Mouse (Mus musculus) 416B (cell line): Measurements from ENCODE around the gene Coq8a.

Experiments
- DNase-seq: peaks from one replicate; pipeline ENCODE4 v3.0.0; 2011; ENCODE audit warnings: low read depth

Gene Coq8a

GRCm38 (mm10) chr1:180198959-180199714 lies at the start of gene Coq8a:
TSS of gene Coq8a (minus strand) at chr1:180199602.
- DNase-seq, result peak; percentile 40

- DNase-seq, result peak; percentile 70
These were observed 49.3 kb upstream of the Coq8a start for GRCm38 (mm10) chr1:180248593-180249146.

- no peak for DNase-seq
These were observed 48.5 kb upstream of the Coq8a start for GRCm38 (mm10) chr1:180247901-180248300.

- DNase-seq, result no peak
These were observed 46.5 kb upstream of the Coq8a start for GRCm38 (mm10) chr1:180245741-180246507.

- no peak for DNase-seq
These were observed 32.3 kb upstream of the Coq8a start for GRCm38 (mm10) chr1:180231729-180232128.

- DNase-seq, result peak; percentile 68
These were observed 31.2 kb upstream of the Coq8a start for GRCm38 (mm10) chr1:180230580-180230979.

- no peak for DNase-seq
These were observed 30.5 kb upstream of the Coq8a start for GRCm38 (mm10) chr1:180229906-180230305.

- no peak for DNase-seq
These were observed 29.5 kb upstream of the Coq8a start for GRCm38 (mm10) chr1:180228854-180229253.

GRCm38 (mm10) chr1:180226766-180227165 lies 27.4 kb upstream of the Coq8a start:
- no peak for DNase-seq

- DNase-seq, result no peak
These were observed 26.9 kb upstream of the Coq8a start for GRCm38 (mm10) chr1:180226221-180226713.

- DNase-seq, result no peak
These were observed 26.3 kb upstream of the Coq8a start for GRCm38 (mm10) chr1:180225500-180226220.

GRCm38 (mm10) chr1:180222007-180222406 lies 22.6 kb upstream of the Coq8a start:
- peak; percentile 44 for DNase-seq

- no peak for DNase-seq
These were observed 21.6 kb upstream of the Coq8a start for GRCm38 (mm10) chr1:180220791-180221542.

GRCm38 (mm10) chr1:180216541-180217276 lies 17.3 kb upstream of the Coq8a start:
- DNase-seq, result no peak

GRCm38 (mm10) chr1:180215044-180215443 lies 15.6 kb upstream of the Coq8a start:
- DNase-seq, result peak; percentile 77

GRCm38 (mm10) chr1:180212911-180213310 lies 13.5 kb upstream of the Coq8a start:
- DNase-seq, result no peak

GRCm38 (mm10) chr1:180210781-180211271 lies 11.4 kb upstream of the Coq8a start:
- DNase-seq, result no peak

GRCm38 (mm10) chr1:180210031-180210432 lies 10.6 kb upstream of the Coq8a start:
- DNase-seq, result no peak

- no peak for DNase-seq
These were observed 9.0 kb upstream of the Coq8a start for GRCm38 (mm10) chr1:180208370-180208769.

GRCm38 (mm10) chr1:180200722-180201121 lies 1.3 kb upstream of the Coq8a start:
- DNase-seq, result no peak

GRCm38 (mm10) chr1:180199715-180200050 lies 281 bp upstream of the Coq8a start:
- no peak for DNase-seq
